Mouse (Mus musculus): Measurements from ENCODE around the gene Sim2.

The Sim2 gene

DNA sequence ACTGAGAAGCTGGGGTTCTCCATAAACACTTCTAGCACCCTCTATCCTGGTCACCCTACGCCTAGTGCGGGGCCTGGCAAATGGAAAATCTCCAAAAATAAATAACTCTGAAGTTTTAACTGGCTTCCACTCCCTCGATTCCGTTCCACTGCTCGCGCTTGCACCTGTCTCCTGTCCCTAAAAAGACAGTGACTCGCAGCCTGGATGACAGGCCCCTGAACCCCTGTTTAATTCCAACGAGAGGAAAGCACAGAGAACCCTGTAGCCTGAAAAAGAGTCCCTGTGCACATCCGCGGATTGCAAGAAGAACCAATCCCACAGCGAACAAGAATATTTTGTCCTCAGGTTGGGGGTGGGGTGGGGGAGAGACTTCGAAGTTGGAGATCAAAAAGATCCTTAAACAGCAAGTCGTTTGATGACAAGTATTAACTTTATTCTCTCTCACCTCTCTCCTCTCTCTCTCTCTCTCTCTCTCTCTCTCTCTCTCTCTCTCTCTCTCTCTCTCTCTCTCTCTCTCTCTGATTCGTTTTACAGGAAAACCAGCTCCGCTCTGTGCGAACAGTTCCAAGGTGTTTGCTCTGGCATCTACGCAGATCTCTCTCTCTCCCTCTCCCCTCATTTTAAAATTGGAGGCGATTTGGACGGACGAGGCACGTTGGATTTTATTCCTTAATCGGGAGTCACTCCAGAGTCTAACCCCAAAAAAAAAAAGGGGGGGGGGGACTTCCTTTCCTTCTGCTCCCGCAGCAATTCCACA is 6.2 kb upstream of the Sim2 start:
- DNase-seq (ENCODE audit: low read depth, low spot score), result no peak

DNA sequence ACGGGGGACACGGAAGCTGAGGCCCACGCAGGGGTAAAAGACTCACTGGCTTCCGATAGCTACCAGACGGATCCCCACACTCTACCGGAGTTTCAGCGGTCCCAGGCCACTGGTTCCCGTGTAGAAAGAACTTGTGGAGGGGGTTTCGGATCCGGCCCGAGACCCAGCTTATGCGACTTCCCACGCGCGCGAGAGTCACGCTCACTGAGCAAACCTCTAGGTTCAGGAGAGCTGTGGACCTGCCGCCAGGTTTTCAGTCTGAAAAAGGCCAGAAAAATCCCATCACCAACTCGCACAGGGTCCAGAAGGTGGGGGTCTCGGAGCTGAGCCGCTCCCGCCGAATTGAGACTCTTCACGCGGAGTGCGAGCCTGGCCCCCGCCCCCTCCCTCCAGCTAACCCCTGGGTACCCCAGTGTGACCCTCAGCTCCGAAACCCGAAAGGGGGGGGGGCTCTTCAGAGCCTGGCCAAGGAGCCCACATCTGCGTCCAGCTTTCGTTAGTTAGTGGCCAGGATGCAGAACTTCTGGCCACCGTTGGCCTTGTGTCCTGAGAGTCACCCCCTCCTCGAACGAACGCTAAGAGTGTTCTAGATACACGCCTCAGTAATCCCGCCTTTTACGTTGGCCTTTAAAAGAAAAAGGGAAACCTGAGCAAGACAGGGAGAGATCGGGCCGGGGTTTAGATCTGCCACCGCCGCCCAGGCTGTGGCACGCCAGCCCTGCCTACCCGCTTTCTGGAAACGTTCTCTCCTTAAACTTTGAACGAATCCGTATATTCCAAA is 5.5 kb upstream of the Sim2 start:
- no peak for DNase-seq (ENCODE audit: low read depth, low spot score)

DNA sequence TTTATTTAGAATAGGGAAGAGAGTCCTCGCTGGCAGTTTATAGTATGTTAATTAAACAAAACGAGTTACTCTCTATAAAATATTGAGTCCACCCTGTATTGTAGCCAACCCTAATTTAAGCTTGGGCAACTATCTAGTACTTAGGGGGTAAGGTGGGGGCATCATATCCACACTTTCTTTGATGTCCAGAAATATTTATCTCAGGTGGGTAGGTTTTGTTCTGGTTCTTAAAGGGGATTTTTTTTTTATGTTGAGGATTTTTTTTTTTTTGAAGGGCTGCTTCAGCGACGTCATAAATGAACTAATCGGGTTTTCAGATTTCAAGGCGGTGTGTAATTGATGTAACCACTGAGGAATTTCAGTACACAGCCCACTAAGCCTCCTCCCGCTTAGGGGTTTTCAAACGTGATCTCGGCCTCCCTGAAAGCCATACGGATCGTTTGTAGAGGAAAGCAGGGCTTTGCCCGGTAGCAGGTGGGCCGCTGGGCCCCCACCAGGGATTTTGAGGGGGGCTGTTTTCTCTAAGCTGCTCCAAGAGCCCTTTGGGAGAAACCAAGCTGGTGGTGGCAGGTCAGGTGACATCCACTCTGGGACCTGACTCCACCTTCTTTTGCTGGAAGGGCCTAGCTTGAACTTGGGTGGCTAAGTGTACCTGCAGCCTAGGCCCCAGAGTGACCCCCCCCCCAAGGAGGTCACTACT is 4.7 kb upstream of the Sim2 start:
- no peak for DNase-seq (ENCODE audit: low read depth, low spot score)

DNA sequence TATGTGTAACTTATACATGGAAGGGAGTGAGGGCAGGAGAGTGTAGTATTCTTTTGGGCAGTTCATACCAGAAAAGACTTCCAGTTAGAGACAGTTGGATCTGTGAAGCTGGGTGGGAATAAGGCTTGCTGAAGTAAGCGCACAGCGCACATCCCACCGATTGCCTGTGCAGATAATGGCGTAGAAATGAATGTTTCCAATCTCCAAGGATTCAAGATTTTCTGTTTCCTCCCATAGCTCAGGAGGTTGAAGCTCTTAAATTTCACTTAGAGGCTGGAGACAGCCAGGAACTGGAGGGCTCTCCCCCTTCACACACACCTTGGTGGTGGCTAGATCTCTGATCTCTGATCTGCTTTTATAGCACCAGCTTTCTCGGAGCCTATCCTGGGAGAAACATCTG is 3.1 kb upstream of the Sim2 start:
- DNase-seq (ENCODE audit: low read depth, low spot score), result no peak

DNA sequence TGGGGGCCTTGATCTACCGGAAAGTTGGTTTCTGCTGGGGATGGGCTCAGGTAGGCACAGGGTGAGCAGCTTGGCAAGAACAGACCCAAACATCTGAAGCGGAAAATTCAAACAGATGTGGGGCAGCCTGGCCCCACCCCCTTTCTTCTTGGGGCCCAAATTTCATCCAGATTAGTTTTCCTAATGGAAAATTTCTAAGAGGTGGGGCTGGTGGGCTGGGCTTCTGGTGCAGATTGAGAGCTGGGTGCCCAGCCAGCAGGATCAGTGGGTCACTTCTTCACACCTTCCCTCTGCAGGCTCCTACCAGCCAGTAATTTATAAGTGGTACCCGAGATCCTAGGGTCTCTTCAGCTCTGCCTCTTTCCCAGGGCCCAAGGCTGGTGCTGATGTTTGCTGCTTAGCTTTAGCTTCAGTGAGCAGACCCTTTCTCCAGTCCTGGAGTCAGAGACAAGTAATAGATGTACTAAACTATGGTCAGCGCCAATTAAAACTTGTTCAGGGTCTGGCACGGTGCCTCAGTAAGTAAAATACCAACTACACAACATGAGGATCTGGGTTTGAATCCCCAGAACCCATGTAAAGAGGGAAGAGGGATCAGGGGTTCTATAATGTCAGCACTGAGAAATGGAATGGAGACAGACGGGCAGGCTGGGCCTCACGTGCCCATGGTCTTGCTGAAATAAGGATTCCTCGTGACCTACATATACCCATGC is 2.6 kb upstream of the Sim2 start:
- DNase-seq (ENCODE audit: low read depth, low spot score), result no peak

DNA sequence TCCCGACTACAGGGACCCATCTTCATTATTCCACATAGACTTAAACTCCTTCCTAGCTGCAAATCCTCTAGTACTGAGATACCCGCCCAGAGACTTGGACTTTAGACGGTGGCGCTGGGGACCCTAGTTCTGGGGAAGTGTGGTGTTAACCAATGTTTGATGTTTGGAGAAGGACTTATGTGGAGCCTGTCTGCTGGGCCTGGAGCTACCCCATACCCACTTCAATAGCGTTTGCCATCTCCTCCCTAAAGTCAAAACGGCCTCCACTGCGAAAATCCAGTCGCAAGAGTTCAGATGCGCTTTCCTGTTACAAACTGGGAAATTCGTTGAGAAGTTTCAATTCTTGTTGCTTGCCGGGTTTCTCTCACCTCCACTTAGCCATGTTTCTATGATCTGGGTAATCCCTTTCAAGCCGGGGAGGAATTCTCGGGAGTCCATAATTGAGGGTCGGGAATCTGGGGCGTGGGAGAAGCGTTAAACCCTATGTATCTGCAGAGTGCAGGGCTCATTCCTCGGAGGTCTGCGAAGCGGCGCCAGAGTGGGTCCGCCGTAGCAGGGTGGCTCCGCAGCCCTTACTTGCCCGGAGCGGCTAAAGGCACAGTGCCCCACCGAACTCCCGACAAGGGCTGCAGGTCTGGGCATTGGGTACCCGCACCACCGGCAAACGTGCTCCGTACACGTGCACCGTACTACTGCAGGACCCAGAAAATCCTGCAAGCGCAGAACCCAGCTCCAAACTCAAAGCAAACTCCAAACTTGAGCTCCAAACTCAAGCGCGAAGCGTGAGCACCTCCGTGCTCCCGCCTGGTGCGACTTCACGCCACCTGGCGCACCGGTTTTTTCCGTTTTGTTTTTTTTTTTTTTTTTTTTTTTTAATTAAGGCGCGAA is 1.5 kb upstream of the Sim2 start:
- DNase-seq (ENCODE audit: low read depth, low spot score), result no peak

DNA sequence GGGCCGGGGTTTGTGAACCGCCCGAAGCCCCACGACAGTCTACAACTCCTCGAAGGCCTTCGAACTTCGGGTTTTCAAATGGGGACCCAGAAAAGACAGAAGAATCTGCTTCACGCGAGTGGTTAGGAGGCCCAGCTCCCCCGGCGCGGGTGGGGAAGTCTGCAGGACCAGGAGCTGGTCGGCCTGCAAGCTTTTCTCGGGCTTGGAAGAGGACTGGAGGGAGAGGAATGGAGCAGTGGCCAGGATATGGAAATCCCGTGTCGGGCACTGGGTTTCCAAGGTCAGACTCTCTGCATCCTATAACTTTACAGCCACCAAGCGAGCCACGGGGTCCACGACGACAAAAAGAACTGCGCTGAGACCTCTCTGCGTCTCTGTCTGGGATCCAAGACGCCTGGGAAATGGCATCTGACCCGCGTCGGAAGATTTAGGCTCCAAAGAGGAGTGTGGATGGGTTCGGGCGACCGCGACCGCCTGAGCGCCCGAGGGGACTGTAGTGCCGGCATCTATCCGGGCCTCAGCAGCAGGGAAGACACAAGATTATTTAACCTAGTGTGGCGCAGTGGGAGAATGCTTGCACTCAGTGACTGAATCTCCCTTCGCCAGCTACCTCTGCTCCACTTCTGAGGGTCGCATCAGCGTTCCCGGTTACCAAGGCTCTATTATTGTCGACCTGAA is 744 bp upstream of the Sim2 start:
- no peak for DNase-seq (ENCODE audit: low read depth, low spot score)

DNA sequence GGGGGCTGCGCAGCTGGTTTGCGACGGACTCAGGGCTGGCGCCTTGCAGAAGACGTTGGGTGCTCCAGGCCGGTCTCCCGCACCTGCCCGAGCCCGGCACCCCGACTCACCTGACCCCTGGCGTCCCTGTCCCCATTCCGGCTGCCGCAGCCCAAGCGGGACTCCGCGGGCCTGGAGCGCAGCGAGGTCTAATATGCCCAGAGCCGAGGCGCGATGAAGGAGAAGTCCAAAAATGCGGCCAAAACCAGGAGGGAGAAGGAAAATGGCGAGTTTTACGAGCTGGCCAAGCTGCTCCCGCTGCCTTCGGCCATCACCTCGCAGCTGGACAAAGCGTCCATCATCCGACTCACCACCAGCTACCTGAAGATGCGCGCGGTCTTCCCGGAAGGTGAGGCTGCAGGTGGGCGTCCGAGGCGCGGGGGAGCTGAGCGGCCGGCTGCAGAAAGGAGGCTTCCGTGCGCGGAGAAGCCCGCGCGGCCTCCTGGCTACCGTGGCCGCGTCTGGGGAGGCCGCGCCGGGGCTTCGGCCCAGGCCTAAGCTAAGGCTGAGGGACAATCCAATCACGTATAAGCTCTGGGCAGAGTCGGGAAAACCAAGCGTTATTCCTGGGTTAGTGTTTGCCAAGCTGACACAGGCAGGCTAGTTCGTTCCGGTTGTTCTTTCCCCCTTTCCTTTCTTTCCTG is 1.0 kb downstream of the Sim2 start:
- DNase-seq (ENCODE audit: low read depth, low spot score), result no peak

DNA sequence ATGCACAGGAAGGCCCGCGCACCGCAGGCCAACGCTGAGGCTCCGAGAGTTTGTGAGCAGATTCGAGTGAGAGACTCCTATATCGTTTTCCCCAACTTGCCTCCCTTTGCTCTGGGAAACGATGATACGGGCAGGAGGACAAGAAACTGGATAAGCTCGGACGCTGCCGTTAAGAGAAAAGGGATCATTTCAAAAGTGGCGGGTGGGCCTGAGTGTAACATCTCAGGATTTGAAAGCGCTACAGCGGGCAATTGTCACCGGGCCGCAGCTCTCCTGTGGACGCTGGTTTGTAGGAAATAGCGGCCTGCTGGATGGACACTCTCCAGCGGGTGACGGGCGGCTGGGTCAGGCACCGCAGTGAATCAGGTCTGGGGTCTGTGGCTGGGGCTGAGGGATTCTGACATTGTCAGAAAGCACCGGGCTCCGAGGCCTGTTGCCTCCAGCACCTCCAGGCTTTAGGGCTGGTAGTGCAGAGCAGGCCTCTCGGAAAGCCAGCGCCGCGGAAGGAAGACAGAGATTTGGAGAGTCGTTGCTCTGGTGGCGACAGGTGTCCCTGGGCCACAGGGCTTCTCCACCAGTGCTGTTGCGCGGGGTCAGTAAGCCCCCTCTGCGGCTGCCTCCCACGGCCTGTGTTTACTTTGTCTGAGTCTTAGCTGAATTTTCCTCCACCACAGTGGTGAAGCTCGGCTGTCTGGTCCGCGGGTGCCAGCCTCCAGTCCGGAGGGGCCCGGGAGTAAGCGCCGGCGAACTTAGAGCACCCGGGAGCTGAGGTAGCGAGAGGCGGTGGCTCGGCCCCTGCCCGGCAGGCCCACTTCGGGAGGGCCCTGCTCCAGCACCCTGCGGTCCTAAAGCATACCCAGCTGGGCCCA is 2.2 kb downstream of the Sim2 start:
- no peak for DNase-seq (ENCODE audit: low read depth, low spot score)

DNA sequence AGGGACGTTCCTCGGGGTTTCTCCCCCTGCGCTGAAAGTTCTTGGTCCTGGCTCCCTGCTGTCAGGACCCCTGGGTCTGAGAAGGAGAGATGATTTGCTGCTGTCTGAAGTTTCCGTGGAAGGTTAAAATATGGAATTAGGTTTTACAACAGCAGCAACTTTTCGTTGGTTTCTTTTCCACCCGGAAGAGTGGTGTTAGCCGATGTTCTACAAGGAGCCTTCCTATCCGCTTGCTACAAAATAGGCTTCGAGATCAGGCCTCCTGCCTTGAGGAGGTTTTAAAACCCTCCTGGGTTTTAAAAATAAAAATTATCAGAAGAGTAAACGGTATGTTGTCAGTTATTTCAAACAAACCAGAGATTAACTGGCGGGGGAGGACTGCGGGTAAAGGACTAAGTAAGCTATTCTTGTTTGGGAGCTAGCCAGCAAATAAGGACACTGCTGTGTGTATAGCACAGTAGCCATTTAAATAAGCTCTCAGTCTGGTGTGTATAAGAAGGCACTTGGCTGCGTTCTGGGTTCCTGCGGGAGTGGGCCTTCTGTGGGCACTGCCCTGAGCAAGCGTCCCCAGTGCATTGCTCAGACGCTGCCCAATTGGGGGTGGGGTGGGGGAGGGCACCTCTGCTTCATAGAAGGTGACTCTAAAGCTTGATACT is 3.0 kb downstream of the Sim2 start:
- DNase-seq (ENCODE audit: low read depth, low spot score), result no peak

DNA sequence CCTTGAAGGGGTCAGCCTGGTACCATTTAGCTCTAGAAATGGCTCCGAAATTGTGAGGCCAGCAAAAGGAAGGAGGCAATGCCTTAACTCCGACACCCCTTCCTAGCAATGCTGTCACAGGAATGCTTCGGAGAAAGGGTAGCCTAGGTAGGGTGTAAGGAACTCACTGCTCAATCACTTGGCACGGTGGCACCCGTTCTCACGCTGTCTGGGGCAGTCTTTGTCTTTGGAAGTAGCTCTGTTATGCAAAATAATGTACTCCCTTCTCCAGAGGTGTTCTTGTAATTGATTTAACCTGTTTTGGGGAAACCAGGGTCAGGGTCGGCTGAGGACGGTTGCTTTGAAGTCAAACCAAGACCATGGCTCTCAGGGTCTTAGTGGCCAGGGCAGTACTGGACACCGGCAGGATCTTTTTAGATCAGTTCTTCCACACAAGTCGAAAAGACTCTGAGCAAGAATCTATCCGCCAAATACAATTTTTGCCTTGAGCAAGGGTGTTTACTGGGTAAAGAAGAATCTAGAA is 3.6 kb downstream of the Sim2 start:
- DNase-seq (ENCODE audit: low read depth, low spot score), result no peak

DNA sequence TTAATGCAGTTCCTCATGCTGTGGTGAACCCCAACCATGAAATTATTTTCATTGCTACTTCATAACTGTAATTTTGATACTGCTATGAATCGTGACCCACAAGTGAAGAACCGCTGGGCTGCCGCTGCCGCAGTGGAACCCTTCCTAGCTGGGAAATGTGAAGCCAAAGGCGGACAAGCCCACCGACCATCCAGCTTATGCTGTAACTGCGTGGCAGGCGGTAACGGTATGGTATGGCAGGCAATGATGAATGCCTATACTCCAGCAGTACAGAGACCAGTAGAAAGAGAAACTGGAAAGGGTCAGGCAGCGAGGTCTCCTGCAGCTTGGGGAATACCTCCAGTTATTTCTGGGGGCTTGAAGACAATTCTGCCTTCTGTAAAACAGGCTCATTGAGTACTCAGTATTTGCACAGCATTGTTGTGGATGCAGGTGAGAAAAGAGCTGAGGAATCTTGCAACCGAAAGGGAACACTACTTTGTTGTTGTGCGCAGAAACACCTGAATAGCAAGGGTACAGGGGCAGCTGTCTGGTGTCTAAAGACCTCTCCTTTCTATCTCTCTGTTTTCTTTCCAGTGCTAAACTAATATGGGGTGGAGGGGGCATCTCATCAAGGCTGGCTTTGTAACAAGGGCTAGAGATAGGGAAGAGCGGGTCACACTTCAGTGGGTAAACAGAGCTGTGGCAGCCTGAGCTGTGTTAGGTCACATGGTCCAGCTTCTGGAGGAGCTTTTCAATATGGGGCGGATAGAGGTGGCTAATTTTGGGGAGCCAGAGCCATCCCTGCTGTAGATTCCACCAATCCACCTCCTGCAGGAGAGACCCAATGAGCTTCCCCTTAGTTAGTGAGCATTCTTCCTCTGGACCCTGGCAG is 4.3 kb downstream of the Sim2 start:
- no peak for DNase-seq (ENCODE audit: low read depth, low spot score)

DNA sequence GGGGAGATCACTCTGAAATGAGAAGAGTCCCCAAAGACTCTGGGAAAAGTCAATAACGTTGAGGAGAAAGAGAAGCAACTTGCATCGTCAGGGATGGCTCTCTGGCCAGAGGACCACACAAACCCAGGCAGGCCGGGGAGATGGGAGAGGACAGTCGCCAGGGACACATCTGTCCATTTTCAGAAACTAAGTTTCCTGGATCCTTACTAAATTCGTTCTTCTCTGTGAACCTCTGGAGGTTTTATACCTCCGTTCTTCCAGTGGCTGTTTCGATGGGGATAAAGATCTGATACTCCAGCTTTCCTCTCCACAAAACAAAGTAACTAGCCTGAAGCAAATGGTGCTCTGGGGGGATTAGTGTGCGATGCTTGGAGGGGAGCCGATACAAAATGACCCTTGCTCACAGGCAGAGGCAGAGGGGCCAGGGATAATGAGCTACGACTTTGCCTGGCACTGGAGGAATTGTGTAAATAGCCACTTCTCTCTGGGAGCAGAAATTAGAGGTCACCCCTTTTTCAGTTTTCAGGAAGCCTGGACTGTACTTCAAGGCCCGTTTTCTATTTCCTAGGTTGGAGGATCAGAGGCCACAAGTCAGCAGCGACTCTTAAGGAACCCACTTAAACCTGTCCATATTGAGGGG is 7.9 kb downstream of the Sim2 start:
- DNase-seq (ENCODE audit: low read depth, low spot score), result no peak

DNA sequence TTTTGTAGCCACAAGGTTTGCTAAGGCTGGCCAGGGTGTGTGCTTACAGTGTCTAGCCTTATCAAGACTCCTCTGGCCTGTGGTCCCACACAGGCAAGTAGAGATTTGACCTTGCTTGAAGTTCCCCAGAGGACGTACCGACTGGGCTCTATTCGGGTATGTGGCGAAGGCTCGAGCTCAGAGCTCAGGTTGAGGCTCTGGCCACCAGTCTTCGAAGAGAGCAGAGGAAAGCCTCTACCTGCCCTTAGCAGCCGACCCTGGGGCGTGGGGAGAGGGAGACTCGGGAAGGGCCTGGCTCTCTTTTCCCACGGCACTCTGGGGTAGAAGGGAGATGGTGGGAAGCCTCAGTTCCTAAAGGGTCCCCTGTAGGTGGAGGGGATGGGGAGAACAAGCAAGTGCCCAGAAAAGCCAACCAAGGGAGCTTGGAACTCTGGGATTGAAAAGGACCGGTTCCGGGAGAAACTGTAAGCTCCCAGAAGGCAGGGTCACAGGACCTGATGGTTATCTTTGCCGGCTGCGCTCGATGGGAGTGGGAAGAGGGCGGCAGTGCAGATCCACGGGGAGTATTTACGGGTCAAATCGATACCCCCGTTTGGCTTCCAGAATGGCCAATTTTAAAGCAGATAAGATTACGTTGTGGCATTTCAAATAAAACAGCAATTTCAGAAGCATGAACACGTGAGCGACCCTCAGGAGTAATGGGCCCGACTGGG is 8.6 kb downstream of the Sim2 start:
- no peak for DNase-seq (ENCODE audit: low read depth, low spot score)

DNA sequence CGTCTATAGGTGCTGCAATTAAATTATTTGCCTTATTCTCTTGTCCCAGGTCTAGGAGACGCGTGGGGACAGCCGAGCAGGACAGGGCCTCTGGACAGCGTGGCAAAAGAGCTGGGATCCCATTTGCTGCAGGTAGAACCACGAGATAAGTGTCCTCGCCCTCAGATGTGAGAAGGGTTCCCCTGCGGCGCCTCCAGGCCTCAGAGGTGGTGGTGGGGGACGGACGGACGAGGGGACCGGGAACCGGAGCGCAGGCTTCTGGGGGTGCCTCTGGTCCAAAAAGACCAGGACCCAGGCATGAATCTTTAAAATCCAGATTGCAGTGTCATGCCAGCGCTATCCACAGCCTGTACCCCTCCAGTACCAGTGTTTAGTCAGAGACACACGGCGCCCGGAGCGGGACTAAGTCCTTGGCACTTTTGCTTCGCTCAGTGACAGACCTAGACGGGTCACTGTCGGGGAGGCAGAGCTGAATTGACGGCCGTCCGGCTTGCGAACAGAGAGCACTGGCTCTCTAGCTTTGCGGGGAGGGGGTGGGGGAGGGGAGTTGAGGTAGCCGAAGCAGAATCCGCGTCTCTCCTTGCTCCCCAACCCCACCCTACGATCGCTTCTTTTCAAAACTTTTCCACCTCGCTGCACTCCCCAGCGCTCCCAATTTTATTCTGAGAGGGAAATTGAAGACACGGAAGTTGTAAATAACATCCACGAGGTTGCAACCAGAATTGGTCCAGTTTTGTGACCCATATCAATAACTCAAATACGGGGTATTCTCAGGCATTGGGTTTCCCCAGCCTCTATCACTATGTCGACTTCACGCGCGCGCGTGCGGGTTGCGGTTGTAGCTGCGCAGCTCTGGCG is 9.7 kb downstream of the Sim2 start:
- no peak for DNase-seq (ENCODE audit: low read depth, low spot score)

Data from brain, embryonic 18.5 days (tissue).